Mouse (Mus musculus) hindbrain, postnatal 0 days (tissue): Measurements from ENCODE around the gene Neurod1. TPM values are rescaled to one million over a fixed set of nuclear protein-coding genes. Genes with fewer than 3 reads are reported as not detected.

ENCODE experiments used
- ATAC-seq: fragments of 200-750 bp; cut with Nextera tagmentation; 2 replicates; pipeline ENCODE4 v1.8.0; 2017; ENCODE audit warnings: mild to moderate bottlenecking, moderate TSS enrichment, moderate library complexity
- DNase-seq: peaks from one replicate; pipeline ENCODE4 v3.0.0-alpha.2; 2015; ENCODE audit warnings: low spot score
- H3K27ac ChIP-seq: fragments of 300-500 bp; sonication (generic); 2 replicates; pipeline ENCODE4 v1.5.1; 2014; ENCODE audit warnings: mild to moderate bottlenecking
- H3K27me3 ChIP-seq: fragments of 300-500 bp; sonication (generic); 2 replicates; pipeline ENCODE4 v1.6.1; 2014; ENCODE audit warnings: low read length, mixed read lengths; ENCODE audit not compliant: insufficient read depth
- H3K36me3 ChIP-seq: fragments of 300-500 bp; sonication (generic); 2 replicates; pipeline ENCODE4 v1.6.1; 2014; ENCODE audit warnings: low read length, mixed read lengths; ENCODE audit not compliant: insufficient read depth
- H3K4me1 ChIP-seq: fragments of 300-500 bp; sonication (generic); 2 replicates; pipeline ENCODE4 v1.6.1; 2014; ENCODE audit warnings: antibody characterized with exemption, low read length, mixed read lengths; ENCODE audit not compliant: insufficient read depth
- H3K4me2 ChIP-seq: fragments of 300-500 bp; sonication (generic); 2 replicates; pipeline ENCODE4 v1.6.1; 2014; ENCODE audit warnings: low read depth, mild to moderate bottlenecking, low read length, moderate library complexity, mixed read lengths
- H3K4me3 ChIP-seq: fragments of 300-500 bp; sonication (generic); 2 replicates; pipeline ENCODE4 v1.5.1; 2014; ENCODE audit warnings: low read length
- H3K9ac ChIP-seq: fragments of 300-500 bp; sonication (generic); replicated peaks from 2 replicates; pipeline ENCODE4 v1.6.1; 2014; ENCODE audit warnings: mild to moderate bottlenecking, low read length, moderate library complexity, mixed read lengths
- H3K9me3 ChIP-seq: fragments of 300-500 bp; sonication (generic); 2 replicates; pipeline ENCODE4 v1.6.1; 2016; ENCODE audit warnings: low read length, mixed read lengths
- CTCF ChIP-seq: IDR thresholded peaks from 2 replicates; pipeline ENCODE4 v1.5.1; 2016; ENCODE audit warnings: antibody characterized with exemption, control low read depth, low read depth
- WGBS: fragments of 180-500 bp; shearing (Covaris S2); extraction: QIAGEN DNeasy Blood & Tissue Kit; methylation state at CpG from one replicate; pipeline ENCODE4 v1.1.7; 2014; 5-methylcytosine and 5-hydroxymethylcytosine counted together
- polyA plus RNA-seq: library from polyadenylated mRNA; unstranded; fragments of >200 nt; fragmentation: Nextera tagmentation; extraction: Ambion mirVana; gene quantifications from 2 replicates; pipeline ENCODE4 v1.2.1, GENCODE M21; 2015
- total RNA-seq: library from RNA; depleted of rRNA; stranded (reverse); fragments of >200 nt; gene quantifications from 2 replicates; pipeline ENCODE4 v1.2.3, GENCODE M21; 2014; rRNA removed

The Neurod1 gene
- total RNA-seq (42.4 and 56.0 TPM in 2 replicates), polyA plus RNA-seq (85.9 and 96.3 TPM in 2 replicates)

DNA sequence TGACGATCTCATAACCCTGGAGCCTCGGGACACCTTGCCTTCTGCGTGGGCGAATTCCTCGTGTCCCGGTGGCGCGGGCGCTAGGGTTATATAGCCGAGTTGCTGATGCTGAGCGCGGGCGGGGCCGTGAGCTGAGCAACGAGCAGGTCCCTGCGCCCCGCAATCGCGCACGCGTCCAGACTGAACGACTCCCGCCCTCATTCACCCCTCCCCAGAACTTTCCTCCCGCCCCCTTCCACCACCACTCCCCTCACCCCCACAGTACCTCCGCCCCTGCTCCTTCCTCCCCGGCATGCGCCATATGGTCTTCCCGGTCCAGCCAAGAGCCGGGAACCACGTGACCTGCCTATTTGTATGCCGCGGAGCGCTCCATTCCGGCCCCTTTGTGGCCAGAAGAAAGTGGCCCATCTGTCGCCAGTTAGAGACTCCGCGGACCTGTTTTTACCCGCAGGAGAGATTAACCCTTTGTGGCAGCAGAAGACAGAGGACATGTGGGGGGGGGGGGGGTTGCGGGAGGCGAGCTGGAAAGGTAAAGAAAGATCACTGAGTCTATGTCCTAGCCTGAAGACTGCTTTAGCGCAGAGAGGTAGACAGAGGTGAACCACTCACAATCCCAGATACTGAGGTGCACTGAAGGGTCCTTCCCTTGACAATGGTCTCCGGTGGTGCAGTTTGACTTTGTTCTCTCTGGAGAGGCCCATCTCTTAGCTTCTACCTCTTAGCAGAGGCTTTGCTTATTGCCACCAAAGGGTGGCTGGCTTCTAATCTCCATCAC lies at the start of gene Neurod1, which contains the start of gene Cerkl:
TSS of gene Neurod1 (minus strand) at position 177 of the 775 bp plus-strand sequence.
TSS of gene Cerkl (minus strand) at position 211 of the 775 bp plus-strand sequence.
- H3K4me3 ChIP-seq: peak within 1 kb of the TSS; percentile 42

DNA sequence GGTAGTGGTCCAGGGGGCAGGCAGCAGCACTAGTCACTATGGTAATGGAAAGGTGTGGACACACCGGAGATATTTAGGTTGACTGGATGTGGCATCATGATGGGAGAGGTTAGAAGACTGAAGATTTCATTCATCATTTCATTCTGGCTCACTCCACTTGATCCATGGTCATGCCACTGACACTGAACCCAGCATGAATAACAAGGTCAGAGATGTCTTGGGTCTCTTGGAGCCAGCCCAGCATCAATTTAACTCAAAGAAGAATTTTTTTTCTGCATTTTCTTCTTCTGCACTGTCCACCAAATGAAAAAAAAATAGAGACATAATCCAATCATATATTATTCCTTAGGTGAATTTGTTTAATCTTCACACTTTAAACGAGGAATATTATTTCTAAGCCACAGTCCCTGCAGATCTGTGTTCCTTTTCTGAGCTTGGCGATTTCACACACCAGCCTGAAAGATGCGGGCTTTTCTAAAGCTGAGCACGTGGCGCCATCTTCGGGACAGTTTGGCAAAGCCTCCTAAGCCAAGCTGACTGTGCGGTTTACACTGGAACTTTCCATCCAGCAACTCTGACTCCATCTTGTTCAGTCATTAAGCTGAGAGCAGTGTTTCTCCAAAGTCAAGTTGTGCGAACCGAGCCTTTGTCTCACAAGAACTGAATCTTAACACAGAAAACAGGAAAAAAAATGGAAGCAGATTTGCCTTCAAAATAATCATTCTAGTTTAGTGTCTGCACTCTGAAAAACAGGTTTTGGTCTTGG lies 42.6 kb upstream of the Neurod1 start:
- H3K36me3 ChIP-seq: no peaks in the 10 kb centered on the region
- TF ChIP-seq CTCF: peak; percentile 93
- DNase-seq: peak; percentile 96
- H3K27ac ChIP-seq: no peak overlapping the region
- H3K27me3 ChIP-seq: no peaks in the 10 kb centered on the region
- no peaks in the 10 kb centered on the region for H3K9me3 ChIP-seq
- ATAC-seq: peak; percentile 91
- 21% methylated on average over 10 of the region's 10 CpGs for WGBS
- H3K4me1 ChIP-seq: no peaks in the 10 kb centered on the region
- H3K9ac ChIP-seq: no peak overlapping the region
- no peak overlapping the region for H3K4me2 ChIP-seq
- no peak overlapping the region for H3K4me3 ChIP-seq

More for the DNA sequence above, at the start of gene Neurod1, which contains the start of gene Cerkl:
- no peaks in the 10 kb centered on the region for H3K36me3 ChIP-seq
- ATAC-seq: peak; percentile 92
- TF ChIP-seq CTCF: no peak
- DNase-seq: peak; percentile 92
- peaks cover 17% of the 10 kb centered on the region; the same call in 1 of the 2 replicates for H3K27me3 ChIP-seq
- peak within 1 kb of the TSS; percentile 59 for H3K4me2 ChIP-seq
- under 1% methylated on average over 34 of the region's 42 CpGs for WGBS
- H3K4me1 ChIP-seq: peaks cover 7% of the 10 kb centered on the region; the same call in 1 of the 2 replicates
- H3K9ac ChIP-seq: peak within 1 kb of the TSS; percentile 46
- H3K27ac ChIP-seq: peak within 1 kb of the TSS; percentile 84
- H3K9me3 ChIP-seq: no peaks in the 10 kb centered on the region

DNA sequence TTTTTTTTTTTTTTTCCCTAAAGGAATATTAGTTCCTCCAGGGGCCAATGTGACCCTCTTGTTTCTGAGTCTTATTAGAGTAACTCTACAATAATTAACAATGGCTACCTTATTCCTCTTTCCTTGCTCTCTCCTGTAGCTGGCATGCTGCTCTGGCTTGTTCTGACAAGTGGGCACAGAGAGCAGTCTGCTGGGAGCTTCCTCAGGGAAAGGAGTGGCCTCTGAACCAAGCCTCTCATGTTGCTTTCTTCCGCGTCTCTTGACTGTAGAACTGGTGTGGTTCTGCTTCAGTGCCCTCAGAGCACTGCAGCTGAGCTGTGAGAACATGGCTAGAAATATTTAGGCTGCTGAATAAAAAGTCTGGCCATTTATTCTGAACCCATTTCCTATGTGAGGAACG lies 28.6 kb upstream of the Neurod1 start:
- H3K36me3 ChIP-seq: no peaks in the 10 kb centered on the region
- TF ChIP-seq CTCF: no peak
- no peak overlapping the region for H3K4me2 ChIP-seq
- 59% methylated on average over 3 of the region's 3 CpGs for WGBS
- no peaks in the 10 kb centered on the region for H3K27me3 ChIP-seq
- ATAC-seq: no peak
- no peak for DNase-seq
- H3K9ac ChIP-seq: no peak overlapping the region
- no peaks in the 10 kb centered on the region for H3K4me1 ChIP-seq
- no peak overlapping the region for H3K27ac ChIP-seq
- no peak overlapping the region for H3K4me3 ChIP-seq
- no peaks in the 10 kb centered on the region for H3K9me3 ChIP-seq

DNA sequence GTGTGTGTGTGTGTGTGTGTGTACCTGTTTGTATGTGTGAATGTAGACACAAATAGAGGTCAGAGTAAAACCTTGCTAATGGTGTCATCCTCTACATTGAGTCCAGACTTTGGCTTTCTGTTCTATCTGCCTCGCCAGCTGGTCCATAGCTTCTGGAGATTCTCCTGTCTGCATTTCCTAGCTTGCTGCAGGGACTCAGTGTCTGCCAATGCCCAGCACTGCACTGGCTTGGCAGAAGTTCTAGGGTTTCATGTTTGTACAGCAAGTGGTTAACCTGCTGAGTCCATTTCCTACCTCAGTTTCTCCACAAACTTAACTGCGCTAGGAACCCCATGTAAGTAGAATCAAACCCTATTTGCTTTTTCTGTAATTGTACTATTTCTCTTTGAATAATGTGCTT lies 26.0 kb upstream of the Neurod1 start:
- TF ChIP-seq CTCF: no peak
- no peak overlapping the region for H3K4me2 ChIP-seq
- H3K9me3 ChIP-seq: no peaks in the 10 kb centered on the region
- DNase-seq (no peak), ATAC-seq (no peak)
- no peak overlapping the region for H3K4me3 ChIP-seq
- H3K36me3 ChIP-seq: no peaks in the 10 kb centered on the region
- H3K4me1 ChIP-seq: no peaks in the 10 kb centered on the region
- no peak overlapping the region for H3K27ac ChIP-seq
- H3K9ac ChIP-seq: no peak overlapping the region
- 99% methylated on average over 2 of the region's 2 CpGs for WGBS
- no peaks in the 10 kb centered on the region for H3K27me3 ChIP-seq

DNA sequence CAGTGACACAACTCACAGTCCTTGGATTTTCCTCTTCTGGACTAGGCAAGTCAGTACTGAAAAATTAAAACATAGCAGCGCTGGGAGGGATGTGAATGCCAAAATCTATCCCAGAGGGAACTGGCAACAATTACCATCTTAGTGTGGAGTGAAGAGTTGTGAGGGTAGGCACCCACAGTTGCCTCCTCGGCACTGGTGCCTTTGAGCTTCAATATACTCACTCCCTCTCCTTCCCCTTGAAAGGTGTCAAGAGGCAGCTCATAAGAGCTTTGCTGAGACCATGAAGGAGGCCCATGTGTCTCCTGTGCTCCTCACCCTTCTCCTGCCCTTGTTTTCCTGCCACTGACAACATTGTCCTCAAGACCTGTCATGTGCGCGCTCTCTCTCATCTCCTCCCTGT lies 5.9 kb upstream of the Neurod1 start:
- H3K27me3 ChIP-seq: peaks cover 17% of the 10 kb centered on the region; the same call in 1 of the 2 replicates
- no peak overlapping the region for H3K9ac ChIP-seq
- no peak overlapping the region for H3K4me3 ChIP-seq
- H3K4me2 ChIP-seq: no peak overlapping the region
- H3K4me1 ChIP-seq: peaks cover 7% of the 10 kb centered on the region; the same call in 1 of the 2 replicates
- DNase-seq: no peak
- TF ChIP-seq CTCF: no peak
- no peak overlapping the region for H3K27ac ChIP-seq
- no peaks in the 10 kb centered on the region for H3K36me3 ChIP-seq
- no peak for ATAC-seq
- 89% methylated on average over 4 of the region's 4 CpGs for WGBS
- H3K9me3 ChIP-seq: no peaks in the 10 kb centered on the region

DNA sequence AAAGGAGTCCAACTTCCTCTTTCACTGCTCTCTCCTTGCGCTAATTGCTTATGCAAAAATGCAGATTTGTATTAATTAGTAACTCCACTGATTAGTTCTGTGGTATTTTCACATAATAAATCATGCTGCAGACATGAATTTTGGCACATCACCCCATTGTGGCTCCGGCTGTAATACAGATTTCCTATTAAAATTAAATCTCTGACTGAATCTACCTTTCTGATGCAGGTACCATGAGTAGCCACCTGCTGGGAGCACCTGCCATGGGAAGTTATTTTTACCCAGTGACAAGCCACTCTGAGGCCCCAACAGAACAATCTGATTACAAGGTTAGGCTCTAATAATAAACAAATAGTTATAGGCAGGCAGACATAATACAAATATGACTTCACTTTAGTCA lies 5.3 kb upstream of the Neurod1 start:
- H3K36me3 ChIP-seq: no peaks in the 10 kb centered on the region
- no peak for TF ChIP-seq CTCF
- no peak for DNase-seq
- H3K27me3 ChIP-seq: peaks cover 17% of the 10 kb centered on the region; the same call in 1 of the 2 replicates
- H3K9me3 ChIP-seq: no peaks in the 10 kb centered on the region
- H3K27ac ChIP-seq: no peak overlapping the region
- H3K4me1 ChIP-seq: peaks cover 7% of the 10 kb centered on the region; the same call in 1 of the 2 replicates
- 65% methylated on average over 2 of the region's 2 CpGs for WGBS
- ATAC-seq: no peak
- no peak overlapping the region for H3K9ac ChIP-seq
- H3K4me3 ChIP-seq: no peak overlapping the region
- no peak overlapping the region for H3K4me2 ChIP-seq
